Mouse (Mus musculus): Measurements from ENCODE around the gene Zfp575. TPM values are rescaled to one million over a fixed set of nuclear protein-coding genes. Genes with fewer than 3 reads are reported as not detected.
A peak's percentile ranks its signal among the peaks of the same experiment; 100 is the strongest.

Zfp575 gene
- total and polyA plus RNA-seq, 3 experiments = 0.05 TPM; not detected in 2

DNA sequence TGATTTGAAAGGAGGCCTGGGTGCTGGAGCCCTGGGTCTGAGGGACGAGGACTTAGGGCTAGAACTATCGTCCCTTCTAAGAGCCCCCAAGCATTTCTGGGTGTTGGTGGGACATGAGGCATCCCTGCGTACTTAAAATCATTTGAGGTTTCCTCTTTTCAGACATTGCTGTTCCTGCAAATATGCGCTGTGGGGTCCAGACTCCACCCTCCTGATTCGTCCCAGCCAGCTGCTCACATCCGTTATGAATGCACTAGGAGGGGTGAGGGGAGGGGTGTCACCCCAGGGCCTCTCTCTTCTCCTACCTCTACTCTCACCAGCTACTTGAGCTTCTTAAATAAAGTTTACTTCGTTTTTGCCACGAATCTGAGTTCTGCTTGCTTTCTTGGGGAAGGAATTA is 21.1 kb upstream of the Zfp575 start:
- DNase-seq (ENCODE audit: low spot score) (no peak), ATAC-seq (ENCODE audit: extremely low read depth, insufficient number of reproducible peaks, low FRiP score, poor library complexity, severe bottlenecking) (no peak)
- peaks cover 11% of the 10 kb centered on the region for H3K4me1 ChIP-seq (ENCODE audit: insufficient read depth, low read depth, low read length)
- no peaks in the 10 kb centered on the region for H3K9me3 ChIP-seq (replicated peaks)
- no peak for TF ChIP-seq TAL1 (conservative IDR thresholded peaks at IDR 0.05; ENCODE audit: low read depth, low read length)
- no peak for TF ChIP-seq CTCF (IDR thresholded peaks at IDR 0.05; ENCODE audit: low read depth, low read length)
- TF ChIP-seq GATA1 (IDR thresholded peaks at IDR 0.05; ENCODE audit: borderline replicate concordance, low read length) = no peak
- TF ChIP-seq GATA2 (IDR thresholded peaks at IDR 0.05; ENCODE audit: borderline replicate concordance, low read depth, low read length) = no peak
- no peak for TF ChIP-seq POLR2AphosphoS5 (IDR thresholded peaks at IDR 0.05; ENCODE audit: insufficient replicate concordance, low read depth, low read length)
- no peak overlapping the region for H3K4me3 ChIP-seq (ENCODE audit: low read depth, low read length)
- peaks cover 8% of the 10 kb centered on the region; the same call in 1 of the 2 replicates for H3K27me3 ChIP-seq (ENCODE audit: insufficient read depth, low read length)
- peaks cover 23% of the 10 kb centered on the region for H3K36me3 ChIP-seq (replicated peaks)

DNA sequence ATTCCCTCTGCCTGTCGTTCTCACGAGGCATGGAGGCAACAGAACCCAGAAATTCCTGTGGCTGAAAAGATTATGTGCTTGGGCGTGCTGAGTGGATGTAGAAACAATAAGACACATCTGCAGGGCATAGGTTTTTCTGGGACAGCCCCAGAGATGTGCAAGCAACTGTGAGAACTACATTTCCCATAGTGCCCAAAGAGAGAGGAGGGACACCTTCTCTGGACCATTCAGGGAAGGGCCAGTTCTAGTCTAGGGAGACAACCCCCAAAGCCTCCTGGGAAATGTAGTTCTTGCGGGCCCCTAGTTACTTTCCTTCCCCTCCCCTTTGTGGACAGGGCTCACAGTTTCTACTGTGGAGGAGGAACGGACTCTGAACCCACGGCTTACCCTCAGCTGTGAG is 20.6 kb upstream of the Zfp575 start:
- peaks cover 23% of the 10 kb centered on the region for H3K36me3 ChIP-seq (replicated peaks)
- H3K27me3 ChIP-seq (ENCODE audit: insufficient read depth, low read length) = peaks cover 8% of the 10 kb centered on the region; the same call in 1 of the 2 replicates
- H3K9me3 ChIP-seq (replicated peaks) = no peaks in the 10 kb centered on the region
- TF ChIP-seq CTCF (IDR thresholded peaks at IDR 0.05; ENCODE audit: low read depth, low read length) (no peak), POLR2AphosphoS5 (IDR thresholded peaks at IDR 0.05; ENCODE audit: insufficient replicate concordance, low read depth, low read length) (no peak), GATA1 (IDR thresholded peaks at IDR 0.05; ENCODE audit: borderline replicate concordance, low read length) (no peak)
- ATAC-seq (ENCODE audit: extremely low read depth, insufficient number of reproducible peaks, low FRiP score, poor library complexity, severe bottlenecking) = no peak
- DNase-seq (ENCODE audit: low spot score) = peak; percentile 52
- no peak overlapping the region for H3K4me3 ChIP-seq (ENCODE audit: low read depth, low read length)
- H3K4me1 ChIP-seq (ENCODE audit: insufficient read depth, low read depth, low read length) = peaks cover 11% of the 10 kb centered on the region

DNA sequence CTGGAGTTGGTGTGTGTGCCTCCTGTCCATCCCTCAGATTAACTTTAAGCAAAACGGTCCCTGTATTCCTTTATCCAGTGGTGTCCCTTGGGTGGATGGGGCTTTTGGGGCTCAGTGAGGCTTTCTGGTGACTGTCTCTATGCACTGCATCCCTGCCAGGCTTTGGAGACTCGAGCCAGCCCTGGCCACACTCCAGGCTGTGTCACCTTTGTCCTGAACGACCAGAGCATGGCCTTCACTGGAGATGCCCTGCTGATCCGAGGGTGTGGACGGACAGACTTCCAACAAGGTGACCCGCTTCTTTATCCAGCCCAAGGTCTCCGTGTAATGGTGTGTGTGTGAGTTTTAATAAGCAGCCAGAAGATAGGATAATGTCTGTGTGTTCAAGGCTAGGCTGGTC is 18.6 kb upstream of the Zfp575 start:
- peaks cover 15% of the 10 kb centered on the region for H3K36me3 ChIP-seq (replicated peaks)
- ATAC-seq (ENCODE audit: extremely low read depth, insufficient number of reproducible peaks, low FRiP score, poor library complexity, severe bottlenecking) (no peak), DNase-seq (ENCODE audit: low spot score) (no peak)
- H3K9me3 ChIP-seq (replicated peaks) = no peaks in the 10 kb centered on the region
- no peak overlapping the region for H3K4me3 ChIP-seq (ENCODE audit: low read depth, low read length)
- peaks cover 7% of the 10 kb centered on the region; the same call in 1 of the 2 replicates for H3K4me1 ChIP-seq (ENCODE audit: insufficient read depth, low read depth, low read length)
- TF ChIP-seq POLR2AphosphoS5 (IDR thresholded peaks at IDR 0.05; ENCODE audit: insufficient replicate concordance, low read depth, low read length) = no peak
- TF ChIP-seq GATA2 (IDR thresholded peaks at IDR 0.05; ENCODE audit: borderline replicate concordance, low read depth, low read length) = no peak
- no peak for TF ChIP-seq TAL1 (conservative IDR thresholded peaks at IDR 0.05; ENCODE audit: low read depth, low read length)
- TF ChIP-seq GATA1 (IDR thresholded peaks at IDR 0.05; ENCODE audit: borderline replicate concordance, low read length) = no peak
- TF ChIP-seq CTCF (IDR thresholded peaks at IDR 0.05; ENCODE audit: low read depth, low read length) = no peak
- no peaks in the 10 kb centered on the region; the same call in 1 of the 2 replicates for H3K27me3 ChIP-seq (ENCODE audit: insufficient read depth, low read length)

- Histone ChIP-seq H3K27me3 (ENCODE audit: insufficient read depth, low read length) (no peaks in the 10 kb centered on the region), H3K9me3 (replicated peaks) (no peaks in the 10 kb centered on the region), H3K4me1 (ENCODE audit: insufficient read depth, low read depth, low read length) (peaks cover 6% of the 10 kb centered on the region; the same call in 1 of the 2 replicates), H3K4me3 (ENCODE audit: low read depth, low read length) (no peak overlapping the region), H3K36me3 (replicated peaks) (peaks cover 15% of the 10 kb centered on the region)
- ATAC-seq (ENCODE audit: extremely low read depth, insufficient number of reproducible peaks, low FRiP score, poor library complexity, severe bottlenecking) (no peak), DNase-seq (ENCODE audit: low spot score) (no peak)
- TF ChIP-seq TAL1 (conservative IDR thresholded peaks at IDR 0.05; ENCODE audit: low read depth, low read length) = no peak
- TF ChIP-seq POLR2AphosphoS5 (IDR thresholded peaks at IDR 0.05; ENCODE audit: insufficient replicate concordance, low read depth, low read length) = no peak
- TF ChIP-seq CTCF (IDR thresholded peaks at IDR 0.05; ENCODE audit: low read depth, low read length) = no peak
- TF ChIP-seq GATA2 (IDR thresholded peaks at IDR 0.05; ENCODE audit: borderline replicate concordance, low read depth, low read length) = no peak
- no peak for TF ChIP-seq GATA1 (IDR thresholded peaks at IDR 0.05; ENCODE audit: borderline replicate concordance, low read length)
Measured at GRCm38 (mm10) chr7:24605561-24605960, 18.1 kb upstream of the Zfp575 start.

- peak; percentile 75 for DNase-seq (ENCODE audit: low spot score)
- no peaks in the 10 kb centered on the region for H3K27me3 ChIP-seq (ENCODE audit: insufficient read depth, low read length)
- no peak overlapping the region for H3K4me3 ChIP-seq (ENCODE audit: low read depth, low read length)
- peak; percentile 68 for ATAC-seq (ENCODE audit: extremely low read depth, insufficient number of reproducible peaks, low FRiP score, poor library complexity, severe bottlenecking)
- TF ChIP-seq GATA2 (IDR thresholded peaks at IDR 0.05; ENCODE audit: borderline replicate concordance, low read depth, low read length) (no peak), CTCF (IDR thresholded peaks at IDR 0.05; ENCODE audit: low read depth, low read length) (peak; percentile 98)
- H3K4me1 ChIP-seq (ENCODE audit: insufficient read depth, low read depth, low read length) = 0 out of 2 replicates have a peak, but pooled peaks cover 3% of the 10 kb centered on the region
- no peaks in the 10 kb centered on the region for H3K9me3 ChIP-seq (replicated peaks)
- H3K36me3 ChIP-seq (replicated peaks) = peaks cover 6% of the 10 kb centered on the region
Measured at GRCm38 (mm10) chr7:24600941-24601597, 13.6 kb upstream of the Zfp575 start.

GRCm38 (mm10) chr7:24599211-24600067 is 12.0 kb upstream of the Zfp575 start:
- no peak for DNase-seq (ENCODE audit: low spot score)
- no peaks in the 10 kb centered on the region for H3K27me3 ChIP-seq (ENCODE audit: insufficient read depth, low read length)
- TF ChIP-seq GATA2 (IDR thresholded peaks at IDR 0.05; ENCODE audit: borderline replicate concordance, low read depth, low read length) (no peak), POLR2AphosphoS5 (IDR thresholded peaks at IDR 0.05; ENCODE audit: insufficient replicate concordance, low read depth, low read length) (no peak), CTCF (IDR thresholded peaks at IDR 0.05; ENCODE audit: low read depth, low read length) (0 out of 2 replicates have a peak, but pooled peaks have one; percentile 8)
- H3K9me3 ChIP-seq (replicated peaks) = no peaks in the 10 kb centered on the region
- peaks cover 14% of the 10 kb centered on the region for H3K36me3 ChIP-seq (replicated peaks)
- peaks cover 10% of the 10 kb centered on the region for H3K4me1 ChIP-seq (ENCODE audit: insufficient read depth, low read depth, low read length)
- ATAC-seq (ENCODE audit: extremely low read depth, insufficient number of reproducible peaks, low FRiP score, poor library complexity, severe bottlenecking) = no peak
- no peak overlapping the region for H3K4me3 ChIP-seq (ENCODE audit: low read depth, low read length)
